9 mouse cellular contexts compared by ENCODE assay signal in the genomic region with DNA sequence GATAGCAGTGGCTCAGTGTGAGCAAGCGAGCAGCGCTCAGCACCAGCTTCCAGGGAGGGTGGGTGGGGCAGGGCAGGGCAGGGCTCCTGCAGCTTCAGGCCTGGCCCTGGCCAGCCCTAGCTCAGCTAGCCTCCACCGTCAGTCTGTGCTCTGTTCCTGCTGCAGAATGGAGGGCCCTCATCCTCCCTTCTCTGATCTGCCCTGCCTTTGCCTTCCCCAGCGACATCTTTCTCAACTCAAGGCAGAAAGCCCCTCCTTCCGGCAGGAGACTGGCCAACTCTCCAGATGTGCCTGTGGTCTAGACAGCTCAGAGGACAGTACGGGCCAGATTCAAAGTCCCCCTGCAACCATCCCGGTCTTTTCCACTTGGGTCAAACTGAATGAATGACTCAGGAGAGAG. TPM values are rescaled to one million over a fixed set of nuclear protein-coding genes. Genes with fewer than 3 reads are reported as not detected.
DNase-seq lines count a peak whose midpoint lies in the region; TF ChIP-seq lines count a peak whose summit lies in the region.
"Had no signal": no experiment of that assay in that cellular context is flagged by ENCODE, and none has a peak within 500 bp of the region (broad histone marks: within the 10 kb centered on the region; RNA-seq: fewer than 3 reads in every experiment).

No protein-coding gene starts in this region.

- TF ChIP-seq POLR2A in myocyte (IDR thresholded peaks at IDR 0.05; ENCODE audit: insufficient read length, low read depth): no peak

- DNase-seq in kidney, postnatal 4 days: peak; percentile 41 to 53
- no peak for DNase-seq in kidney, postnatal 36 days
- peak; percentile 33 for DNase-seq in gastrocnemius, postnatal 10 days
- peak; percentile 54 for DNase-seq in heart, postnatal 4 days
- no peak for DNase-seq in kidney, adult 9 months
- no peak for DNase-seq in embryo, embryonic 11 days
- DNase-seq: right cerebral cortex, postnatal 14 days; thymus, postnatal 25 days had no signal

- no peak overlapping the region for H3ac ChIP-seq in myocyte (ENCODE audit: control insufficient read depth, insufficient read length)

- H3K36me3 ChIP-seq in myocyte (ENCODE audit: control insufficient read depth, insufficient read depth): no peaks in the 10 kb centered on the region

- H3K79me2 ChIP-seq in myocyte (ENCODE audit: control insufficient read depth, insufficient read depth): no peaks in the 10 kb centered on the region

- peaks cover 8% of the 10 kb centered on the region for H3K27me3 ChIP-seq in myocyte (ENCODE audit: control insufficient read depth, insufficient read depth, insufficient read length)

- H3K4me2 ChIP-seq in myocyte (ENCODE audit: low read depth): peak overlapping the region; percentile 12

- no peak overlapping the region for H3K4me3 ChIP-seq in myocyte

TF ChIP-seq in myocyte, 11 proteins besides CTCF, POLR2A, EP300 and RAD21:
- TF ChIP-seq MAX (IDR thresholded peaks at IDR 0.05; ENCODE audit: low read depth): no peak
- no peak for TF ChIP-seq CEBPB (IDR thresholded peaks at IDR 0.05; ENCODE audit: insufficient read depth, poor library complexity, severe bottlenecking)
- no peak for TF ChIP-seq E2F4 (IDR thresholded peaks at IDR 0.05; ENCODE audit: insufficient read depth)
- no peak for TF ChIP-seq TCF3 (IDR thresholded peaks at IDR 0.05; ENCODE audit: insufficient read length, low read depth)
- TF ChIP-seq POLR2AphosphoS2 (IDR thresholded peaks at IDR 0.05; ENCODE audit: insufficient read length, low read depth): no peak
- no peak for TF ChIP-seq TCF12 (IDR thresholded peaks at IDR 0.05; ENCODE audit: insufficient read depth, poor library complexity, severe bottlenecking)

RNA-seq across cellular contexts. Expression of gene Prkag2, which starts 42.0 kb away (rescaled TPM):
- total RNA-seq in gastrocnemius, postnatal 10 days (2021): 10 to 100 TPM; 12.3 to 20.6 TPM
- 100 to 1,000 TPM; 143 to 152 TPM for total RNA-seq in heart, postnatal 4 days (2021)
- 5.8 TPM for polyA plus RNA-seq in myocyte (2012; fragmentation: generic; extraction: Trizol)

Comparison
In these comparisons a context has a peak if more than half of its experiments do, and no peak if none do; other contexts are left out.
1. DNase-seq: peak in kidney, postnatal 4 days (2 of 2), gastrocnemius, postnatal 10 days (single experiment) and heart, postnatal 4 days (single experiment); none in kidney, postnatal 36 days (0 of 2), kidney, adult 9 months (single experiment) and embryo, embryonic 11 days (single experiment).
2. RNA of gene Prkag2, which starts 42.0 kb away (total RNA-seq): 143 to 152 TPM in heart, postnatal 4 days; 12.3 to 20.6 TPM in gastrocnemius, postnatal 10 days; every median in the first group is over 4 times any median in the second.